Mouse (Mus musculus) spleen, adult 18-20 months (tissue): Measurements from ENCODE around the gene Elk1.
A peak's percentile ranks its signal among the peaks of the same experiment; 100 is the strongest.

ENCODE experiments used
- DNase-seq, 2 experiments: peaks; one replicate each; pipeline ENCODE4 v3.0.0; 2022; ENCODE audit warnings: mixed read lengths in 2 of 2

The Elk1 gene

GRCm38 (mm10) chrX:20950191-20950880, at the start of gene Elk1:
Gene Elk1 (minus strand): TSS chrX:20950608.
- peak; percentile 71 for DNase-seq

- DNase-seq = no peak
Observed at GRCm38 (mm10) chrX:20980901-20981300, 30.5 kb upstream of the Elk1 start.

- DNase-seq = peak; percentile 72 to 76
Observed at GRCm38 (mm10) chrX:20961477-20962378, 11.3 kb upstream of the Elk1 start, which contains the start of gene Uxt. Gene Uxt (minus strand): TSS chrX:20962017.

- peak in 1 of 2 experiments; percentile 37 for DNase-seq
Observed at GRCm38 (mm10) chrX:20946055-20946454, 4.4 kb downstream of the Elk1 start.

- peak; percentile 42 to 51 for DNase-seq
Observed at GRCm38 (mm10) chrX:20931963-20932362, 18.4 kb downstream of the Elk1 start.

GRCm38 (mm10) chrX:20931364-20931763, 19.0 kb downstream of the Elk1 start, which contains the start of gene Cfp:
Gene Cfp (minus strand): TSS chrX:20931555.
- DNase-seq = no peak

GRCm38 (mm10) chrX:20929859-20930258, 20.5 kb downstream of the Elk1 start:
- no peak for DNase-seq

GRCm38 (mm10) chrX:20924976-20925375, 25.4 kb downstream of the Elk1 start:
- no peak for DNase-seq

- DNase-seq = no peak
Observed at GRCm38 (mm10) chrX:20923506-20923905, 26.9 kb downstream of the Elk1 start.

GRCm38 (mm10) chrX:20921366-20921765, 29.0 kb downstream of the Elk1 start:
- DNase-seq = no peak

- DNase-seq = peak; percentile 54 to 63
Observed at GRCm38 (mm10) chrX:20920844-20921364, 29.5 kb downstream of the Elk1 start, which contains the start of gene Syn1. Gene Syn1 (minus strand): TSS chrX:20921004.

GRCm38 (mm10) chrX:20920249-20920843, 30.1 kb downstream of the Elk1 start:
- no peak for DNase-seq

GRCm38 (mm10) chrX:20915075-20915474, 35.3 kb downstream of the Elk1 start:
- no peak for DNase-seq

GRCm38 (mm10) chrX:20913726-20914125, 36.7 kb downstream of the Elk1 start:
- DNase-seq = no peak

- no peak for DNase-seq
Observed at GRCm38 (mm10) chrX:20910074-20910473, 40.3 kb downstream of the Elk1 start.
